Mouse (Mus musculus) stomach, postnatal 0 days (tissue): ENCODE measurements at regions not wholly inside any gene's neighbourhood (a gene's known extent, or its start where the extent isn't known, plus 50 kb on each side); places are given as distances from the start of the nearest gene placed in this dataset.

ENCODE experiments used
- CTCF ChIP-seq: IDR thresholded peaks from 2 replicates; pipeline ENCODE4 v1.5.1; 2016; ENCODE audit warnings: antibody characterized with exemption, low read depth, mild to moderate bottlenecking, moderate library complexity
- EP300 ChIP-seq: optimal IDR thresholded peaks from 2 replicates; pipeline ENCODE3; 2016; ENCODE audit warnings: antibody characterized with exemption

DNA sequence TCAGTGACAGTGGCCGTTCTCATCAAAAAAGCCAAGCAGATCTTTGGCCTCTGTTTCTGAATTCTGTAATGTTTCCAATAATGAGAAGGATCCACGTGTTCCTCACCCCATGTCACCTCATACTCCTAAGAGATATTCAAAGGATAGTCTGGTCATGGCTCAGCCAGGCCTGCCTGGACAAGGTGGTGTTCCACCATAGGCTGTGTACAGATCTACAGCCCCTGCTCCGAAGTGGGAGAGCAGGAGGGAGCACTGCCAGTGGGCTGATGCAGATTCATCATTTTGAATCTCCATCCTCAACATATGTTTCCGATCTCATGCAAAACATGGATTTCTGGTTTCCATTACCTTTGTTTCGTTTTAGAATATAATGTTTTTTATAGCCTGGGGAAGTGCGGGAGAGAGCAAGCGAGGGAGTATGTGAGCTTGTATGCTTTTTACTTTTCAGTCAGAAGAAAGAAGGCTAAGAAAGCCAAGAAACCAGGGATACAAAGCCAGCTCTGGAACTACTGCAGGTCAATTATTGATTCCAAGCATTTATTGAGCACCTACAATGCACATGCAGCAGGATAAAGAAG, 166.5 kb upstream of the Usp24 start:
- TF ChIP-seq CTCF (no peak), EP300 (no peak)
